Mouse (Mus musculus): ENCODE data around the gene St3gal3. TPM values are rescaled to one million over a fixed set of nuclear protein-coding genes. Genes with fewer than 3 reads are reported as not detected.

Gene St3gal3
- polyA plus RNA-seq, 1 experiment from 2014 or later = 6.7 TPM

- Histone ChIP-seq H3K9ac (ENCODE audit: low read length) (peak within 1 kb of the TSS; percentile 79), H3K27me3 (ENCODE audit: control insufficient read depth, insufficient read depth, low read depth, low read length) (no peaks in the 10 kb centered on the region), H3K36me3 (ENCODE audit: control insufficient read depth, insufficient read depth, low read length) (0 out of 2 replicates have a peak, but pooled peaks cover 2% of the 10 kb centered on the region), H3K4me3 (ENCODE audit: low read length) (peak within 1 kb of the TSS; percentile 64), H3K4me1 (replicated peaks; ENCODE audit: control insufficient read depth, insufficient read depth, low read length) (peaks cover 20% of the 10 kb centered on the region), H3K4me2 (ENCODE audit: low read depth, low read length) (peak within 1 kb of the TSS; percentile 90), H3K27ac (ENCODE audit: low read length) (peak within 1 kb of the TSS; percentile 25), H3K9me3 (ENCODE audit: control insufficient read depth, low read length) (no peaks in the 10 kb centered on the region)
- ATAC-seq (ENCODE audit: low read depth) = peak; percentile 67
- WGBS = under 1% methylated on average over 45 of the region's 103 CpGs
Observed at GRCm38 (mm10) chr4:117882701-117883691, 251.7 kb downstream of the St3gal3 start, which contains the start of gene B4galt2. B4galt2 (minus strand) TSS chr4:117883487.

Other genes with a start within 250 kb of the St3gal3 start
- gene Atp6v0b, start 247.6 kb downstream of the St3gal3 start, polyA plus RNA-seq (2015; fragmentation: Nextera tagmentation; extraction: Ambion mirVana) = 180 and 204 TPM in 2 replicates
- gene Dph2, start 242.9 kb downstream of the St3gal3 start, polyA plus RNA-seq (2015; fragmentation: Nextera tagmentation; extraction: Ambion mirVana) = 16.2 and 17.9 TPM in 2 replicates
- gene Ipo13, start 219.9 kb downstream of the St3gal3 start, polyA plus RNA-seq (2015; fragmentation: Nextera tagmentation; extraction: Ambion mirVana) = 41.5 and 44.4 TPM in 2 replicates
- gene Artn, start 205.2 kb downstream of the St3gal3 start, polyA plus RNA-seq (2015; fragmentation: Nextera tagmentation; extraction: Ambion mirVana) = 3.2 and 3.7 TPM in 2 replicates
- 32.4 and 33.0 TPM in 2 replicates for gene Kdm4a, start 45.1 kb upstream of the St3gal3 start, polyA plus RNA-seq (2015; fragmentation: Nextera tagmentation; extraction: Ambion mirVana)
- gene Ptprf, start 156.5 kb upstream of the St3gal3 start, polyA plus RNA-seq (2015; fragmentation: Nextera tagmentation; extraction: Ambion mirVana) = 79.7 and 84.3 TPM in 2 replicates